Mouse (Mus musculus): ENCODE results near the gene Nmral1.

- no peak for TF ChIP-seq CTCF (IDR thresholded peaks at IDR 0.05; ENCODE audit: low read depth)
- no peak for TF ChIP-seq EP300 (IDR thresholded peaks at IDR 0.05; ENCODE audit: low read depth)
Measured at GRCm38 (mm10) chr16:4722915-4723209, 3.7 kb upstream of the Nmral1 start.
